Mouse (Mus musculus) testis, adult 2 months (tissue): ENCODE results near the gene Pcbp2.

Experiments
- CTCF ChIP-seq: fragments of 200-500 bp; IDR thresholded peaks from 2 replicates; pipeline ENCODE4 v1.5.1; 2012; ENCODE audit warnings: low read depth, mild to moderate bottlenecking, inconsistent platforms, low read length, moderate library complexity; ENCODE audit not compliant: control insufficient read depth, insufficient read depth, insufficient replicate concordance
- POLR2A ChIP-seq: fragments of 200-500 bp; IDR thresholded peaks from 2 replicates; pipeline ENCODE4 v1.6.1; 2012; ENCODE audit warnings: low read depth, mild to moderate bottlenecking, inconsistent platforms, low read length, moderate library complexity; ENCODE audit not compliant: control insufficient read depth

- TF ChIP-seq CTCF: no peak
- no peak for TF ChIP-seq POLR2A
Measured at GRCm38 (mm10) chr15:102526111-102527002, 56.0 kb downstream of the Pcbp2 start.
